In the genomic region with DNA sequence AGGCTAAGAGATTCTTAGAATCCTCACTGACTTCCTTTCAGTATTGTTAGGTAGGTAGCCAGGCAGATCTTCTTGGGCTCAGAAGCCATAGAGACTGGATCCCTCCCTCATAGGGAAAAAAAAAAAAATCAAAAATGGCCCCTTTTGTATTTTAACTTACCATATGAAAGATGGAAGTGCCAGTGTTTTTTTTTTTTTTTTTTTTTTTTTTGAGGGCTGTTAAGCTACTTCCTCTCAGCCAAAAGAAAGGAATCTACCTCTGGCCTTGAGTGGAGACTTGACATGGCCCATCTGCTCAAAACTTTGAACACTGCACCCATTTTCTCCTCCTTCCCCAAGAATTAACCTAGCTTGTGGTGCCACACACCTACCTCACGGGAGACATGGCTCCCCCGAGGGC, we compare ENCODE assay signal across 25 mouse cellular contexts.
DNase-seq lines count a peak whose midpoint lies in the region; ATAC-seq and TF ChIP-seq lines count a peak whose summit lies in the region.
"Had no signal": no experiment of that assay in that cellular context is flagged by ENCODE, and none has a peak within 500 bp of the region (broad histone marks: within the 10 kb centered on the region; RNA-seq: fewer than 3 reads in every experiment).

No protein-coding gene starts in this region.

- ATAC-seq in embryonic facial prominence, embryonic 13.5 days (ENCODE audit: insufficient number of reproducible peaks, insufficient read depth, low FRiP score, low TSS enrichment, low read depth), result no peak
- ATAC-seq in stomach, postnatal 0 days (ENCODE audit: low FRiP score, low TSS enrichment), result no peak
- ATAC-seq: forebrain, embryonic 15.5 days; midbrain, embryonic 13.5 days had no signal

- TF ChIP-seq EP300 in MEL (IDR thresholded peaks at IDR 0.05; ENCODE audit: low read depth in 1 of 2, low read length in 2 of 2), result no peak
- TF ChIP-seq EP300 in stomach, postnatal 0 days (optimal IDR thresholded peaks at IDR 0.05), result no peak

- no peak overlapping the region for H3K4me3 ChIP-seq in spleen, adult 2 months (ENCODE audit: extremely low read depth, insufficient read depth, insufficient read length)
- H3K4me3 ChIP-seq in MEL (ENCODE audit: control insufficient read depth in 1 of 2, insufficient read depth in 1 of 2, low read depth in 2 of 2, low read length in 2 of 2), result no peak overlapping the region
- no peak overlapping the region for H3K4me3 ChIP-seq in embryonic facial prominence, embryonic 13.5 days
- no peak overlapping the region for H3K4me3 ChIP-seq in stomach, postnatal 0 days (ENCODE audit: low read depth, low read length)
- H3K4me3 ChIP-seq: forebrain, embryonic 15.5 days; heart, embryonic 12.5 days; hindbrain, embryonic 13.5 days; limb, embryonic 13.5 days; liver, embryonic 13.5 days; megakaryocyte, embryonic 14.5 days; midbrain, embryonic 13.5 days had no signal

- no peaks in the 10 kb centered on the region for H3K9me3 ChIP-seq in MEL (replicated peaks; ENCODE audit: insufficient read depth, low read length)
- H3K9me3 ChIP-seq in embryonic facial prominence, embryonic 13.5 days, result no peaks in the 10 kb centered on the region
- no peaks in the 10 kb centered on the region for H3K9me3 ChIP-seq in stomach, postnatal 0 days (ENCODE audit: control insufficient read depth, low read length)
- H3K9me3 ChIP-seq: forebrain, embryonic 15.5 days; liver, embryonic 13.5 days had no signal

- no peak for TF ChIP-seq CTCF in spleen, adult 2 months (IDR thresholded peaks at IDR 0.05; ENCODE audit: extremely low read depth, insufficient read depth, insufficient read length, insufficient replicate concordance)
- TF ChIP-seq CTCF in MEL (IDR thresholded peaks at IDR 0.05 in 2 of 3, conservative IDR thresholded peaks at IDR 0.05 in 1 of 3; ENCODE audit: control insufficient read depth in 1 of 3, insufficient read depth in 1 of 3, low read depth in 2 of 3, low read length in 3 of 3, poor library complexity in 1 of 3, severe bottlenecking in 1 of 3), result no peak
- TF ChIP-seq CTCF in stomach, postnatal 0 days (IDR thresholded peaks at IDR 0.05; ENCODE audit: low read depth), result no peak

- H3K36me3 ChIP-seq in spleen, adult 2 months (ENCODE audit: control insufficient read depth, insufficient read depth, low read length), result no peaks in the 10 kb centered on the region
- H3K36me3 ChIP-seq in MEL (ENCODE audit: control insufficient read depth in 1 of 2, insufficient read depth in 2 of 2, low read length in 2 of 2), result peaks cover 0 to 4% of the 10 kb centered on the region in 2 experiments; a peak in 2 of 4 replicates
- no peaks in the 10 kb centered on the region for H3K36me3 ChIP-seq in embryonic facial prominence, embryonic 13.5 days
- H3K36me3 ChIP-seq in stomach, postnatal 0 days (ENCODE audit: control insufficient read depth, insufficient read depth, low read length), result no peaks in the 10 kb centered on the region
- H3K36me3 ChIP-seq: forebrain, embryonic 15.5 days; heart, embryonic 12.5 days; liver, embryonic 13.5 days had no signal

- no peaks in the 10 kb centered on the region for H3K27me3 ChIP-seq in spleen, adult 2 months (ENCODE audit: control insufficient read depth, insufficient read depth, low read length)
- no peaks in the 10 kb centered on the region for H3K27me3 ChIP-seq in MEL (ENCODE audit: control insufficient read depth in 1 of 2, insufficient read depth in 2 of 2, low read length in 2 of 2)
- H3K27me3 ChIP-seq in embryonic facial prominence, embryonic 13.5 days, result no peaks in the 10 kb centered on the region
- H3K27me3 ChIP-seq in stomach, postnatal 0 days (ENCODE audit: control insufficient read depth, insufficient read depth, low read length), result no peaks in the 10 kb centered on the region
- H3K27me3 ChIP-seq: forebrain, embryonic 15.5 days; heart, embryonic 12.5 days; hindbrain, embryonic 13.5 days; liver, embryonic 13.5 days; megakaryocyte, embryonic 14.5 days had no signal

- no peak for DNase-seq in spleen, adult 2 months (ENCODE audit: low read depth in 1 of 2, low spot score in 2 of 2)
- DNase-seq in spleen, postnatal 36 days (ENCODE audit: low spot score in 2 of 2), result no peak
- no peak for DNase-seq in MEL (ENCODE audit: low read depth, low spot score)
- DNase-seq in stomach, postnatal 0 days (ENCODE audit: low spot score), result no peak
- DNase-seq in cerebellum, postnatal 25 days, result no peak
- DNase-seq in ovary, postnatal 14 days (ENCODE audit: low spot score), result no peak
- DNase-seq: adrenal gland, adult 2 months; cerebellum, adult 11 months; cerebellum, adult 9-11 months; gastrocnemius, postnatal 10 days; heart, postnatal 14 days; kidney, adult 18-20 months; kidney, postnatal 10 days; liver, embryonic 13.5 days; lung, adult 2 months; lung, postnatal 36 days; right cerebral cortex, adult 18-20 months; thymus, postnatal 36 days had no signal

- TF ChIP-seq RAD21 in MEL (IDR thresholded peaks at IDR 0.05; ENCODE audit: low read depth, low read length), result no peak

- H3K27ac ChIP-seq in spleen, adult 2 months (ENCODE audit: insufficient read depth, low read length), result peak overlapping the region; percentile 53
- H3K27ac ChIP-seq in MEL (ENCODE audit: control insufficient read depth, low read depth, low read length), result no peak overlapping the region
- peak overlapping the region; percentile 58 for H3K27ac ChIP-seq in embryonic facial prominence, embryonic 13.5 days
- 0 out of 2 replicates have a peak overlapping the region, but pooled peaks have one; percentile 35 for H3K27ac ChIP-seq in stomach, postnatal 0 days (replicated peaks)
- H3K27ac ChIP-seq: forebrain, embryonic 15.5 days; hindbrain, embryonic 13.5 days; limb, embryonic 13.5 days; liver, embryonic 13.5 days; midbrain, embryonic 13.5 days had no signal

- no peaks in the 10 kb centered on the region for H3K79me2 ChIP-seq in MEL (ENCODE audit: control insufficient read depth, insufficient read depth, low read length, poor library complexity)

- H3K4me1 ChIP-seq in spleen, adult 2 months (ENCODE audit: control insufficient read depth, insufficient read depth, insufficient read length), result peaks cover 3% of the 10 kb centered on the region
- peaks cover 0 to 2% of the 10 kb centered on the region in 2 experiments; a peak in 2 of 4 replicates for H3K4me1 ChIP-seq in MEL (ENCODE audit: control insufficient read depth in 1 of 2, insufficient read depth in 2 of 2, low read length in 2 of 2)
- peaks cover 29% of the 10 kb centered on the region for H3K4me1 ChIP-seq in embryonic facial prominence, embryonic 13.5 days
- peaks cover 4% of the 10 kb centered on the region; the same call in 1 of the 2 replicates for H3K4me1 ChIP-seq in stomach, postnatal 0 days (replicated peaks; ENCODE audit: control insufficient read depth, insufficient read depth)

- no peak overlapping the region for H3K4me2 ChIP-seq in embryonic facial prominence, embryonic 13.5 days
- no peak overlapping the region for H3K4me2 ChIP-seq in stomach, postnatal 0 days (replicated peaks; ENCODE audit: low read depth)
- H3K4me2 ChIP-seq: forebrain, embryonic 15.5 days; heart, embryonic 12.5 days; hindbrain, embryonic 13.5 days; limb, embryonic 13.5 days; liver, embryonic 13.5 days; midbrain, embryonic 13.5 days had no signal

- no peak for TF ChIP-seq POLR2A in spleen, adult 2 months (IDR thresholded peaks at IDR 0.05; ENCODE audit: low read depth, low read length)
- TF ChIP-seq POLR2A in MEL (IDR thresholded peaks at IDR 0.05; ENCODE audit: control insufficient read depth in 1 of 2, insufficient read depth in 1 of 2, low read depth in 1 of 2, low read length in 2 of 2, poor library complexity in 1 of 2), result no peak

- H3K9ac ChIP-seq in MEL (ENCODE audit: control insufficient read depth, low read depth, low read length, poor library complexity, severe bottlenecking), result no peak overlapping the region
- H3K9ac ChIP-seq in embryonic facial prominence, embryonic 13.5 days, result no peak overlapping the region
- H3K9ac ChIP-seq in stomach, postnatal 0 days (ENCODE audit: low read length), result no peak overlapping the region
- H3K9ac ChIP-seq: forebrain, embryonic 15.5 days; heart, embryonic 12.5 days; hindbrain, embryonic 13.5 days; limb, embryonic 13.5 days; liver, embryonic 13.5 days; midbrain, embryonic 13.5 days had no signal

- 50% methylated on average over 2 of the region's 2 CpGs for WGBS in spleen, adult 2 months
- 57% methylated on average over 2 of the region's 2 CpGs for WGBS in embryonic facial prominence, embryonic 13.5 days
- 33% methylated on average over 2 of the region's 2 CpGs for WGBS in stomach, postnatal 0 days

TF ChIP-seq in MEL, 35 proteins besides CTCF, POLR2A, EP300 and RAD21:
- TF ChIP-seq ZKSCAN1 (IDR thresholded peaks at IDR 0.05; ENCODE audit: low read depth, low read length) (no peak), ZNF384 (IDR thresholded peaks at IDR 0.05; ENCODE audit: low read depth, low read length) (peak; percentile 90)
